Mouse (Mus musculus) stomach, postnatal 0 days (tissue): Measurements from ENCODE around the gene Nell1.

ENCODE experiments used
- CTCF ChIP-seq: IDR thresholded peaks from 2 replicates; pipeline ENCODE4 v1.5.1; 2016; ENCODE audit warnings: antibody characterized with exemption, low read depth, mild to moderate bottlenecking, moderate library complexity
- EP300 ChIP-seq: optimal IDR thresholded peaks from 2 replicates; pipeline ENCODE3; 2016; ENCODE audit warnings: antibody characterized with exemption

DNA sequence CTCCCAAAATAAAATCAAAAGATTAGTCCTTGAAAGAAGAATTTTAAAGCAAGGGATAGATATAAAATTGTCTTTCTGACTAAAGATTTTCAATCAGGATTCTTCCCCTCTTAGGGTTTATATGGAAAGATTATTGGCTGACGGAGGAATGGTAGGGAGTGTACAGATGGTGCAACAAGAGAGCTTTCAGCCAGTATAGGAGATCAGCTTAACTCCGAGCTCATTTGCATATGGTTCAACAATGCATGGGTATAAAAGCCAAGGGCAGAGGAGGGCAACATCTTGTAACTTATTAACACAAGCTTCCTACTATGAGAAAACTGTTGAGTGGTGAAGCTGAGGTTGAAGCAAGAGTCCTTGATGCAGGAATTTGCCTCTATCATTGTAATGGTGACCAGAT is 658.5 kb downstream of the Nell1 start:
- no peak for TF ChIP-seq CTCF
- TF ChIP-seq EP300: no peak
